Mouse (Mus musculus) adrenal gland, adult 2 months (tissue): ENCODE measurements around the gene Efcab6. TPM values are rescaled to one million over a fixed set of nuclear protein-coding genes. Genes with fewer than 3 reads are reported as not detected.

ENCODE experiments used
- DNase-seq: peaks from one replicate; pipeline ENCODE4 v3.0.0; 2021
- polyA plus RNA-seq: library from polyadenylated mRNA; depleted of rRNA; stranded (reverse); fragments of >200 nt; gene quantifications from 2 replicates; pipeline ENCODE4 v1.2.3, GENCODE M21; 2012; rRNA removed
- total RNA-seq, 2 experiments: library from RNA; stranded (reverse); gene quantifications; 2 replicates each; pipeline ENCODE4 v1.2.3; 2021

Gene Efcab6
- total and polyA plus RNA-seq, 3 experiments, result 0.21 TPM; not detected in 2

- no peak for DNase-seq
Measured at GRCm38 (mm10) chr15:83877898-83878297, 187.3 kb downstream of the Efcab6 start.

GRCm38 (mm10) chr15:83877155-83877866 is 187.9 kb downstream of the Efcab6 start:
- DNase-seq, result no peak

DNA sequence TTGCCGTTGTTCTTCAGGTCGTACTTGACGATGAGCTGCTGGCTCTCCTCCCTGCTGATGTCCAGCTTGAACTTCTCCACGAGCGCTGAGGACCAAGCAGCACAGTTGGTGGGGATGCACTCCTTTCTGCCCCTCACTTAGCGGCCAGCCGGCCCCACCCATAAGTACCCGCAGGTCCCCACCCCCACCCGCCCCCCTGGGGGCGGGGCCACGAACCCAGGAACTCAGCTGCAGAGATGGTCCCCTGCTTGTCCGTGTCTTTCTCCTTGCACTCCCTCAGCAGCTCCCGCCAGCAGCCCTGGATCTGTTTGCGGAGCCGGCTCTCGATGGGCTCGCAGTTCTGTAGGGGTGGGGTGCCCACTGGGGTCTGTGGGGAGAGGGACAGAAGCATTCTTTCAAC is 194.2 kb downstream of the Efcab6 start:
- DNase-seq, result no peak

- DNase-seq, result no peak
Measured at GRCm38 (mm10) chr15:83865626-83866025, 199.6 kb downstream of the Efcab6 start.

DNA sequence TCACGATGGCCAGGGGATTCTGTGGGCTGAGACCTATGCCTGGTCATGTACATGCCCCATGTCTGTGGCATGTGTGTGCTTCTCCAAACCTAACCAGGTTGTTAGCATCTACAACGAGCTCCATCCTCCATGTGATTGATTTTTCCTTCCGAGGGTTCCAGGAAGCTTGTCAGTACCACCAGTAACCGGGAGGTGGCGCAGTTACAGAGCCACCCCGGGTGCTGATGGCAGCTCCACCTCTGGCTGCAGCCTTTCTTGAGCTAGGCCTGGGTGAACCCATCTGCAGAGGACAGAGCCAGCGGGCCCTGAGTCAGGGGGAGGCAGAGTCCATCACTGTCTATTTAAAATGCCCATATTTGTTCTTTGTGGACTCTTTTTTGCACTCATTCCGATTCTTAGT is 208.1 kb downstream of the Efcab6 start:
- DNase-seq, result peak; percentile 58

DNA sequence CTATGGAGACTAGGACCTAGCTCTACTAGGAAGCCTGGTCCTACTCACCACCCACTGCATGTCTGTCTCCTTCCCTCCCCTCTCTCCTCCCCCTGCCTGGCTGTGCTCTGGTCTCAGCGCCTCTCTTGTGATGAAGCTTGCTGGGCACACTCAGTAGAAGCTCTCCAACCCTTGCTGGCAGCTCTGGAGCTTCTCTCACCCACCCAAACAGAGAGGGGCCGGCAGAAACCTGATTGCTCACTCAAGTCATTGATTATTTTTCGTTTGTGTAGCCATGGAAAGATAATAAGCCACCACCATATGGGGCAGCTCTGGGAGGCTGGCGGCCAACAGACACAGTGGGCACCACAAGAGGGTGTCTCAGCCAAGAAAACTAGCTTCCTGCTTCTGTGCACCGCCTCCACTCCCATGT is 211.8 kb downstream of the Efcab6 start:
- DNase-seq, result no peak

GRCm38 (mm10) chr15:83848193-83848592 is 217.0 kb downstream of the Efcab6 start:
- DNase-seq, result no peak

DNA sequence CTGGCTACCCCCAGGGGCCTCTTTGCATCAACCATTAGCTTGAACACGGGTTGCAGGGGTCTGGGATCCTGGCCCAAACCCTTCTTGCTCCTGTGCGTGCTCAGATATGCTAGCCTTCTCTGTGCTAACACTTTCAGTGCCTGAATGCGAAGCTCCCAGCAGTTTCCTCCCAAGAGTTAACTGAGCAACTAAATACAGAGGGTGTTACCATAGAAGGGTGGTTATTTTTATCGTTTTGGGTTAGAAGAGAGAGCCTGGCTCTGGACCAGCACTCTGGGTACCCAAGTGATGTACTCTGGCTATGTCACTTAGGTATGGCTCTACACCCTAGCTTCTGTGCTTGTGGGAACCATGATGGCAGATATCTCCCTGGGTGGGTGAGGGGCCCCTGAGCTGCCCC is 217.7 kb downstream of the Efcab6 start:
- DNase-seq, result no peak

DNA sequence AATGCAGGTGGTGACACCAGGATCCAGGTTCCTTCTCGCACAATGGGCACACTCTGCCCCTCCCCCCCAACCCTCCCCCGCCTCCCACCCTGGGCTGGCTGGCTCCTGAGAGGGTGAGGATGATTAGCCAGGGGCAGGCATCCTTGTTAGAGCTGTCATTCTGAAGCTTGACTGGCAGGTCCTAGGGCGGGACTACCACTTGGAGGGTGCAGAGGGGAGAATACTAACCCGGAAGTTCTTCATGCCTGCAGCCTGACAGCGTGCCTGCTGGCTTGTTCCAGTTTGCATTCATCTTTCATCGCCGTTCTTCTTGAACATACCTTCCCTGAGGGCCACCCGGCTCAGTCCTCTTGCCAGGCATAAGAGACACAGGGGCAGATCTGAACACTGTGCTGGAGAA is 218.6 kb downstream of the Efcab6 start:
- DNase-seq, result no peak

GRCm38 (mm10) chr15:83845734-83846133 is 219.4 kb downstream of the Efcab6 start:
- no peak for DNase-seq

GRCm38 (mm10) chr15:83842915-83843789 is 222.0 kb downstream of the Efcab6 start:
- no peak for DNase-seq

GRCm38 (mm10) chr15:83842419-83842818 is 222.8 kb downstream of the Efcab6 start:
- no peak for DNase-seq

GRCm38 (mm10) chr15:83840950-83841719 is 224.0 kb downstream of the Efcab6 start:
- no peak for DNase-seq

GRCm38 (mm10) chr15:83832265-83832664 is 232.9 kb downstream of the Efcab6 start:
- DNase-seq, result no peak

DNA sequence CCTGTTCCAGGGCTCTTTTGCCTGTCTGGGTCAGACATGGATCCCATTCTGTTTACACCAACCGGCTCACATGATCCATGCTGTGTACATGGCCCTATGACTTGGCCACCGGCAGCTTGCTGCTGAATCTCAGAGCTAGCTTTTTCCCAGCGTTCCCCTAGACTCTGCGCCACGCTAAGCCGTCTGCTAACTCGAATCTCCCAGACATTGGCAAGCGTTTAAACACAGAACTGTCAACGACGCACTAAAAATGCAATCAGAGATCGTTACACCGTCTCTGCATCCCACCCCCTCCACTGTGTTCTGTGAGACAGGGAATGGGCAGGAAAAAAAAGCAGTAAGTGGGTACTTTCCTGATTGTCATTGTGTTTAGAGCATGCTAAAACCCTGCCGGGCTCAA is 236.0 kb downstream of the Efcab6 start:
- no peak for DNase-seq

- no peak for DNase-seq
Measured at GRCm38 (mm10) chr15:83828011-83828410, 237.2 kb downstream of the Efcab6 start.

Other genes starting within 250 kb of the Efcab6 start
- gene Sult4a1, start 40.4 kb upstream of the Efcab6 start, total RNA-seq, result 1 to 10 TPM; 4.6 to 5.2 TPM
- gene Sult4a1, start 40.4 kb upstream of the Efcab6 start, polyA plus RNA-seq, result 4.5 and 6.6 TPM in 2 replicates
- under 1 TPM in 1 of 2 experiments, not detected in 1; 0.12 TPM for gene Pnpla5, start 57.8 kb upstream of the Efcab6 start, total RNA-seq
- gene Pnpla5, start 57.8 kb upstream of the Efcab6 start, polyA plus RNA-seq, result 0.06 and 0.19 TPM in 2 replicates
- 10 to 100 TPM; 46.4 to 65.3 TPM for gene Pnpla3, start 102.5 kb upstream of the Efcab6 start, total RNA-seq
- gene Pnpla3, start 102.5 kb upstream of the Efcab6 start, polyA plus RNA-seq, result 178 and 239 TPM in 2 replicates
- 100 to 1,000 TPM; 115 to 159 TPM for gene Samm50, start 126.9 kb upstream of the Efcab6 start, total RNA-seq
- gene Samm50, start 126.9 kb upstream of the Efcab6 start, polyA plus RNA-seq, result 11.3 and 15.8 TPM in 2 replicates
- gene Parvb, start 166.7 kb upstream of the Efcab6 start, total RNA-seq, result 10 to 100 TPM; 17.5 to 19.2 TPM
- 8.3 and 9.4 TPM in 2 replicates for gene Parvb, start 166.7 kb upstream of the Efcab6 start, polyA plus RNA-seq